Mouse (Mus musculus): Measurements from ENCODE around the gene Evc2.

- TF ChIP-seq CTCF (IDR thresholded peaks at IDR 0.05) (peak; percentile 86), EP300 (IDR thresholded peaks at IDR 0.05) (no peak)
Measured at GRCm38 (mm10) chr5:37298370-37298769, 39.9 kb upstream of the Evc2 start.
